Mouse (Mus musculus) heart, adult 11 months (tissue): ENCODE data around the gene Tbx1.

ENCODE experiments used
- DNase-seq: peaks from one replicate; pipeline ENCODE4 v3.0.0; 2022

The Tbx1 gene

DNA sequence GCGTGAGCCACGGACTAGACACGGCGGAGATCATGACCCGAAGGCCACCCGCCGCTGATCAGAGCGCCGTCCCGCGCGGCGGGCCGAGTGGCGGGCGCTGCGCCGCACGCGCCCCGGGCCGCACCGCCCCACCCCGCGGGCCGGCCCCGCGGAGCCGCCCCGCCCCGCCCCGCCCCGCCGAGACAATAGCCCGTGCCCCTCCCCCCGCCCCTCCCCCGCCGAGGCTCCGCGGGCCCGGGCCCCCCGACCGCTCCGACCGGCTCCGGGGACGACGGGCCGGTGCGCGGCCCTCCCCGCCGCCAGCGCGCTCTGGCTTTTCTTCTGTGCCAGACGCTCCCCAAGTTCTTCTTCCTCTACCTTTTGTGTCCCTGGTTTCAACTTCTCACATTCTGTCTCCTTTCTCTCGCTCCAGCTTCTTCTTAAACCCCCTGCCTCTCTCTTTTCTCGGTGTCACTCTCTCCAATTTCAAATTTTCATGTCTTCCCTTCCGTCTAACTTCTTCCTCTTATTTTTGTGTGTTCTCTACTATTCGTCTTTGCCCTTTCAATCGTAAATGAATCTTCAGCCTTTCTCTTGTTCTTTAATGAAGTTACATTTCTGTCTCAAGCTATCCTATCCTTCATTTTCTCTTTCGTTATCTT lies 3.4 kb downstream of the Tbx1 start:
- peak; percentile 80 for DNase-seq

DNA sequence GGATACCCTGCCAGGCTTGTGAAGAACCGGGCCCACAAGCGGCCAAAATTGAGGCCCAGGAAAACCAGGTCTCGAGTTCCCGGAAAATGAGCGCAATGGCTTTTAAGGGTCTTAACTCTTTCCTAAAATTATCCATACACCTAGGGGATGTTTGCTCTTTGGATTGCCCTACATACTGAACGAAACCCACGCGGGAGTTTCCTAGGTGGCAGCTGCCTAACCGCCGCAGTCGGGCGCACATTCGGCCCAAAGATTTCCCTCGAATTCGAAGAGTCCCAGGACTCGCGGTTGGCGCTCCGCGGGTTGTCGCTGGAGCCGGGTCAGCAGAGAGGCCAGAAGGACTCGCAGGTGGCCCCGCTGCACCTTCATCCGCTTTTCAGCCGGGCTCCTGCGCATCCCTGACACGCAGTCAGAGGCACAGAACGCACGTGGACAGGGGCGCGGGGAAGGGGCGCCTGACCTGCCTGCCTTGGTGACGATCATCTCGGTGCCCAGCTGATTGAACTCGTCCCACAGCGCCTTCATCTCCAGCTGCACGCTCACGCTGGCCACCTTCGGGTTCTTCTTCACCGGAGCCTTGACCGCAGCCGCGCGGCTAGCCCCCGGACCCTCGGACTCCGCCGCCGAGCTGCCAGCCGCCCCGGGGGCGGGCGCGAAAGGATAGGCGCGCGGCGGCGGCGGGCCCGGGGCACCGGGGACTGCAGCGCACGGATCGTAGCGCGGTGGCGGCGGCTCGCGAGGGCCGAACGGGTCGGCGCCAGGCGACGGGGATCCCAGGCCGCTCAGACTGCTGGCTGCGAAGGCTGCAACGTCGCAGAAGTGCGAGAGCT lies 4.2 kb downstream of the Tbx1 start:
- peak; percentile 86 for DNase-seq

DNA sequence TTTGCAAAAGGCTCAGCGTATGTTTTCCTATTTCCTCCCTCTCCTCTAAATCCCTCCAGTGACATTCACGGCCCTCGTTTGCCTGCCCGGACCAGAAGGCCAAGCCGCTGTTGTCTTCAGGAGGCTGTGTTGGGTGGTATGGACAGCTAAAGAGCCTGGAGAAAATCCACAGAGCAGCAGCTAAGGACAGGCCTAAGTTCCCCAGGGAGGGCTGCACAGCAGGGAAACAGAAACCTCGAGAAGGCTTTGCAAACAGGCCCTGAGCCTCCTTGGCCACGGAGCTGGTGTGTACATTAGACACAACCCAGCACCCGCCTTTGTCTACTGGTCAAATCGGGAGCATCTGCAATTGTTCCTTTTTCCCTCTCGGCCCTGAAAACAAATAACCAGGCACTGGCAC lies 4.8 kb downstream of the Tbx1 start:
- DNase-seq, result no peak

DNA sequence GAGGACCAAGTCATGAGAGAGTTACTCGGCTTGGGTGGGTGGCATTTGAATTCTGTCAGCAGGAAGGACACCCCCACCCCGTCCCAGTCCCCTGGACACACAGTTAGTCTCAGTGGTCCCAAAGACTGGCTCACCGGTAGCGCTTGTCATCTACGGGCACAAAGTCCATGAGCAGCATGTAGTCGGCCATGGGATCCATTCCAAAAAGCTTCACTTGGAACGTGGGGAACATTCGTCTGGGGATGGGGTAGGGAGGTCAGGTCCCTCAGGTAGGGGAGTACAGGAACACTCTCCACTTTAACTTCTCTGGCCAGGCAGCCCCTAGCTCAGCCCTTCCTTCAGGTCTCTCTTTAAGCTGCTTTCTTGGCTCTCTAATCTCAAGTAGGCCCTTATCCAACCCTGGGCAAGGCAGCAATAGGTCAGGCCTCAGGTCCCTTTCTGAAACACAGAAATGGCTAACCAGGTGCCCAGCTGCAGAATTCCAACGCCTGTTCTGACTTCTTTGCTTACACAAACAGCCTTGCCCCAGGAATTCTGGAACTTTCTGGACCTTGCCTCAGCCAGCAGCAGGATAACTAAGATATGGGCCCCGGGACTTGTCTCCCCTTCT lies 5.5 kb downstream of the Tbx1 start:
- peak; percentile 79 for DNase-seq

DNA sequence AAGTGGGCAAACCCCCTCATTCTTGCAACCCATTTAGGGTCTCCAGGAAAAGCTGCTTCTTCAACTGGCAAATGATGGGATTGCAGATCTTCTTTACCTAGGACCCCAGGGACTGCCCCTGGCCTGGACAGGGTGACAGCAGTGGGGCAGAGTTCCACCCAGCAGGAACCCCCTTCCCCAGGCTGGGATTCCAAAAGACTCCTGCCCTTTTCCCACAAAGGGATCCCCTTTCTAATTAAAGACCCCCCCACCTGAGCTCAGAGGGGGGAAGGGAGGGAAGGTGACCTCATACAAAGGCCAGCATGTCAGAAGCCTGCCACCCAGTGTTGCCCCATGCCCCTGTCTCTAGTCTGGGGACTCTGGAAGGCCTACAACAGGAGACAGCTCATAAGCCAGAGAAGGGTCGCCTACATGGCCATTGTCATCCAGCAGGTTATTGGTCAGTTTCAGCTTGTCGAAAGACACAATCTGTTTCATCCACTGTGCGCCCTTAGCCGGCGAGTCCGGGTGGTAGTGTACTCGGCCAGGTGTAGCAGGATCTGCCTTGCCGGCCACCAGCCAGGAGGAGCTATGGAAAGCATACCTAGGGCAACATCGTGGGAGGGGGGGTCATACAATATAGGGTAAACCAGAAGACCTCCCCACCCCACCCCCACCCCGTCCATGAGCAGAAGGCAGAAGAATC lies 6.7 kb downstream of the Tbx1 start:
- peak; percentile 72 for DNase-seq

DNA sequence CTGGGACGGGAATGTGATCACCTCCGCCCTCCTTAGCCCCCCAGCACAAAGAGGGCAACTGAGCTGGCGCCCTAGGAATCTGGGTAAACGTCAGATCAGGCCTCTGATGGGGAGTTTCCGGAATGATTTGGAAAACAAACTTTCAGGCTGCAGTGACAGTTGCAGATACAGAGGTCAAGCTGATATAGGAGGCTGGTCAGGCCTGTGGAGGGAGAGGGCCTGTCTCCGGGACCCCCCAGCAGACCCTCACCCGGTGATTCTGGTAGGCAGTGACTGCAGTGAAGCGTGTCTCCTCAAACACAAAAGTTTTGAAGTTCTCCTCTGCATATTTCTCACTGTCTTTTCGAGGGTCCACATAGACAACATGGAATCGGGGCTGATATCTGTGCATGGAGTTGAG lies 7.3 kb downstream of the Tbx1 start:
- DNase-seq, result peak; percentile 73

DNA sequence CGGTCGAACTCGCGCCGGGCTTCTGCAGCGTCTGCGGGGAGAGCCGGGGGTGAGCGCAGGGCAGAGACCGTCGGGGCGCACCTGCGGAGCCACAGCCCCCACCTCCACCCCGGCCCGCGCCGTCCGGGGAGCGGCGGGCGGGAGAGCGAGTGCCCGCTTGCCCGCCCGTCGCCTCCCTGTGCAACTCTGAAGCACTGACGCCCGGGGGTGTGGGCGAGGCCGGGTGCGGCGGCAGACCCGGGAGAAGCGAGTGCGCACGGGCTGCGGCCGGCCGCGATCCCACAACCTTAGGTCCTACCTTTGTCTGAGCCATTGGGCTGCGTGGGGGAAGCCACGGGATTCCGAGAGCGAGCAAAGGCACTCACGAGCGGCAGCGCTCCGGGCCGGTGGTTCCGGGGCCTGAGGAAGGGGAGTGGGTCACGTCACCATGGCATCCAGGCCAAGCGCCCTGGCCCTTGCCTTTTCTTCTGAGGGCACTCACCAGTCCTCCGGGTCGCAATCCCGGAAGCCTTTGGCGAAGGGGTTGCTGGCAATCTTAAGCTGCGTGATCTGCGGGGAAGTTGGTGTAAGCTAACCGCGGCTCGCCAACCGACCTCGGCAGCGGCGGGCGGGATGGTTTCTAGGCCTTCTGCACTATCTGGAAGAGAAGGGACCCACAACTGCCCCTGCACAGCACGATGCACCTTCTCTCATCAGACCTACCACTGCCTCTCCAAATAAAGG lies 7.9 kb downstream of the Tbx1 start:
- DNase-seq, result peak; percentile 82

DNA sequence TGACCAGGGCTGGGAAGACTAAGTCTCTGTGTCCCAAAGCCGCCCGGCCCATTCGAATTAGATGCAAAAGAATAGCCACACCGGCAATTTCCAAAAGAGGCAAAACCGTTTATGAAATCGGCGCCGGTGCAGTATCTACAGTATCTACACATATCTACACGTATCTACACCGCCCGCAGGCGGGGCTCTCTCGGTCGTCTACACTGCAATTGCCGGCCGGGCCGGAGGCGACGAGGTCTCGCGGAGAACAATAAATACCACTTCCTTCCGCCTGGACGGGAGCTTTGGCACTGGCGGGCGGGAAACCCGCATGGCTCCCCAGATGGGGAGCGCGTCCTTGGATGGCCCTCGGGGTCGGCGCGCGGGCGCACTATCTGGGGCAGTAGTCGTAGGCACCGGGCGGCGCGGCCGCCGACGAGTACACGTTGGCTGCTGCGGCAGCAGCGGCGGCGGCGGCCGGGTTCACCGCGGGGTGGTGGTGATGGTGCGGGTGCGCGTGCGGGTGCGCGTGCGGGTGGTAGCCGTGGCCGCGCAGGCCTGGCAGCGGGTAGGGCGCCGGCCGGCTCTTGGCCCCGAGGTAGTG lies 8.8 kb downstream of the Tbx1 start:
- peak; percentile 85 for DNase-seq

DNA sequence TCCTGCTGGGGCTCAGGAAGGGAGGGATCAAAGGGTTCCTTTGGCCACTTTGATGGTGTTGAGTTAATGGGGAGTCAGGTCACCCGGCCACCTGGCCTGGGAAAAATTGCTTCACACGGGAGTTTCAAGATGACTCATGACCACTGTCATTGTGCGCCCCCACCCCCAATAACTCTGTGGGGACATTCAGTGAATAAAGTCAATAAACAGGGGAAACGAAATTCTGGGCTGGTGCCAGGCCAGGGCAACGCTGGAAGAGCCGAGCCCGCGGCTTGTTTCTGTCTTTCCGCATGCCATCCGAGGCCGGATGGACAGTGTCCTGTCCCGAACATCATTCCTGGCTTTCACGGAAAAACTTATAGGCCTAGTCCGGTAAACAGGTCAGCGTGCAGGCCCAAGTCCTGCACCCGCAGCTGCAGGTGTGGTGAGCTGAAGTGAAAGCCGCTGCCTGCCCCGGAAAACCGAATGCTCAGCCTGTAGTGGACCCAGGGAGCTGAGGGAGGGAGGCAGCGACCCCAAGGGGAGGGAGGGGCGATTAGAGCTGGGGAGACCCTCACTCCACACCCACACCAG lies 9.3 kb downstream of the Tbx1 start:
- DNase-seq, result peak; percentile 92

DNA sequence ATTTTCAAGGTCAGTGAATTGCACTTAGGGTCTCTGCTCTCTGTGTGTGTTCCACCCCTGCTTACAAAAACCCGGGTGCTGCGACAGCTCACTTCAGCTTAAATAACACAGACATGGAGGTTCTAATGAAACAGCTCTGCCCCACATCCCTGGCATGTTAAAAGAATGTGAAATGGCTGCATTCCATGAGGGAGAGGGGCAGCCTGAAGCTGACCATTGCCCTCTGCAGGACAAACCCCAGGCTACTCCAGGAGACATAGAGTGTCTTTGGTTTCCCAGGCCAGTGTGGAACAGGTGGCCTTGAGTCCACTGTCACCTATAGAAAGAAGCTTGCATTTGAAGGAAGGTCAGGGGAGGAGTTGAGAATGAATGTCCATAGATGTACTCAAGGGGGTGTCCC lies 10.1 kb downstream of the Tbx1 start:
- DNase-seq, result peak; percentile 82

DNA sequence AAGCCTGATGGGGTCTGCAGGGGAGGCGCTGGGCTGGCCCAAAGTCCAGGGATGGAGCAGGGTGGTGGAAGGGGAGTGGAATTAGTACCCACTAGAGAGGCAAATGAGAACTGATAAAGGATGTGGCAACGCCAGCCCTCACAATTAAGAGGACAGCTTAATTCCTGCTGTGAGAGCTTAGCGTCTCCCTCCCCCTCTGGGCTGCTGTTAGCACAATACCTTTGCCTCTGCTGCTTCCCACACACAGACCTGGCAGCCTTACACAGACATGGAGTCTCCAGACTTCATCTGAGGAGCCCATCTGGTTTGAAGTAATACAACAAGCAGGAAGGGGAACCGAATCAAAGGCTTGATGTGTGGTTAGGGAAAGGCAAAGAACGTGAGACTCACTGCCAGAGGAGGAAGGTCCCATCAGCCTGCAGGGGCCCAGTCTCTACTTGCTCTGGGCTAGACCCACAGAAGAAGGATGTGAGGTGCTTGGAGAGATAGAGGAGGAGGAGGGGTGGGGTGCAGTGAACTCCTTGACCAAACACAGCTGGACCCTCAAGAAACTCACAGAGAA lies 12.8 kb downstream of the Tbx1 start:
- peak; percentile 71 for DNase-seq

DNA sequence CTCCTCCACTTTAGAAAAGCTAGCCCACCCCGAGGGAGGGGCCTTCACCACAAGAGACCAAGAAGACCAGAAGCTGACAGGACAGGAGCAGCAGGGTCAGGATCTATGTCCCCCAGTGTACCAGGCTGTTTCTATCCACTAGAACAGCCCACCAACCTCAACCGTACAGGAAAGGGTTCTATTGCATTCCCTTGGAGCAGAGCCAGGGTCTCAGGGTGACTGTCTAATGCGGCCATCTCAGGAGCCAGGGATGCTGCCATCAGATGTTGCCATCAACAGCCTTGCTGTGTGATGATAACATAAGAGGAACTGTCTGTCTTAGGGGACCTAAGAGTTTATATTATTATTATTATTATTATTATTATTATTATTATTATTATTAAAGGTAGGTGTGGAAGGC lies 13.4 kb downstream of the Tbx1 start:
- DNase-seq, result peak; percentile 80

DNA sequence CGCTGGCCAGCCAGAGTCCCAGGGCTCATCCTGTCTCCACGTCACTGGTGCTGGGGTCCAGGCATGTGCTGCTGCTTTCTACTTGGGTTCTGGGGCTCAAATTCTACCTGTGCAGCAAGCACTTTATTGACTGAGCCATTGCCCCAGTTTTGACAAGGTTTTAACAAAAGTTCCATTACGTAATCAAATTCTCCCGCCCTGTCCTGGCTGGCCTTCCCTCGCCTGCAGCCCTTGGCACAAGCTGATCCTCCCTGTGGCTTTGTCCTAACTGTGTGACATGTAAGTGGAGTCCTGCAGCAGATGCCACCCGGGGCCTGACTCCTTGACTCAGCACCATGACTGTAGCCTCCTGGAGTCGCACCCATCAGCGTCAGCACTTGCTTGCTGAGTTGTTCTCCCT lies 16.3 kb downstream of the Tbx1 start:
- peak; percentile 92 for DNase-seq

DNA sequence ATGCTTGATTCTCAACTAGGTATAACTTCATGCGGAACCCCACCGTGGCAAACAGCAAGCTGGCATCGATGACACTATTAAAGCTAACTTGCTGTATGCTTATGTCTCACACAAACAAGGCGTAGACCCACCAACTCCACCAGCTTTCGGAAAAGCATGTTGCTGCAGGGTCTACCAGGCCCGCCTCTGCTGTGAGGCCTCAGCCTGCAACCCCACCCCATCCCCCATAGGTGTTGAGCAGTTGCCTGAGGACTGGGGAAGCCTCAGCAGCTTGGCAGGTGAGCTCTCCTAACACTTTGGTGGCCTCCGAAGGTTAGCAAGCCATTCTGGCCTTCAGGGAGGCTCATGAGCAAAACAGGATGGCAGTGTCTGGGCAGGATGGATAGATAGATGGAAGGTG lies 21.9 kb downstream of the Tbx1 start:
- peak; percentile 71 for DNase-seq

DNA sequence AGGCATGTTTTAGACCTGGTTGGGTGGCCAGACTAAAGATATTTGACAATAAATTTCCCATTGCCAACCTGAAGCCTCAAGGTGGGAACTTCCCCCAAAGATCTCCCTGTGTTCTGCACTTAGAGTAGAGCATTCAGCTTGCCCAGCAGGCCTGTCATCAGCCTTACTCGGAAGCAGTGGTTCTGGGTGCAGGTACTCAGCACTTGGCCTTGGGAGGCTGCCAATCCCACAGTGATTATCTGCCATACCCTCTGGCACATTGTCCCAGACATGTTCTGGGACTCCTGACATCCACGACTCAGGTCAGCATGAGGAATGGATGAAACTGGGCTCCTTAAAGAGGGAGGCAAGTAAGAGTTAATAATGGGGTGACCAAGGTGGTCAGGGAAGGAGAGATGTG lies 26.0 kb downstream of the Tbx1 start:
- DNase-seq, result peak; percentile 88

DNA sequence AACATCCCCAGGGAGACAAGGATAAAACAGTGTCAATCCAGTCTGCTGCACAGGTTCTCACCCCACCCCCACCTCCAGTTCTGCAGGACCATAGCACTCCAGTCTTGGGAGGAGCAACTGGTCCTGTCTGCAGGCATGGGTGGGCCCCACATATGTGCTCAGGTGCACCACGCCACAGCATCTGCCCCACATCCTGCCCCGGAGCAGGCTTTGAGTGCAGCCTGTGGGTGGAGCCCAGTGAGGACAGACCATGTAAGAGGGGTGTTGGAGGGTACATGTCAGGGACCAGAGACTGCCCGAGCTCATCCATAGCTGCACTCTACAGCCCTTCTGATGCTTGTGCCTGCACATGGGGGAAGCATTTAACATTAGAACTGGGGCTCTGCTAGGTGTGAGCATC lies 34.0 kb downstream of the Tbx1 start:
- DNase-seq, result peak; percentile 87

DNA sequence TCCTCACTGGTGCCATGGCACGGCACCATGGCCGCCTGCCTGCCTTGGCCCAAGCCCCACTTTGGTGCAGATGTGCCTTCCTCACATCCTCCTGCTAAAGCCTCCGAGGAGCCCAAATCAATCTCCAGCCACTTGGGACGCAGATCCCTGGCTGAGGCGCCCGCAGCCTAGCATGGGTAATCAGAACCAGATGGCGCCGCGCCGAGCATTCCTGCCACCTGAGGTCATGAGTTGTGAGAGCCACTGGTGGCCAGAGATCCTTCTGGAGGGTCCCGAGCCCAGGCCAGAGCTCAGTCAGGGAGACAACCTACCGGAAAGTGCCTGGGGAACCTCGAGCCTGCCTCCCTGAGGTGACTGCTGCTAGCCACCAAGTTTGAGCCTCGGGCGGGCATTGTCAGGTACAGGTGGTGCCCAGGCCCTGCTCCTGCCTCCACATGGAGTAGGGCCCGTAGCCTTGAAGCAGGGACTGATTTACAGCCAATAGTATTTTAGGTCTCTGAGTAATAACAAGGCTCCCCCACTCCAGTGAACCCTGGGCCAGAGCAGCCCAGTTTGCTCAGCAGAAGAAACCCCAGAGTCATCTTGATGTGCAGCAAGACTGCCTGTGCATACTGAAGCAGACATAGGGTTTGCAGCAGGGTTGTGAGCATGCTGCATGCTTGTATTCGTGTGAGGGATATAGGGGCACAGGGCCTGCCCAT lies 35.1 kb downstream of the Tbx1 start:
- peak; percentile 93 for DNase-seq

DNA sequence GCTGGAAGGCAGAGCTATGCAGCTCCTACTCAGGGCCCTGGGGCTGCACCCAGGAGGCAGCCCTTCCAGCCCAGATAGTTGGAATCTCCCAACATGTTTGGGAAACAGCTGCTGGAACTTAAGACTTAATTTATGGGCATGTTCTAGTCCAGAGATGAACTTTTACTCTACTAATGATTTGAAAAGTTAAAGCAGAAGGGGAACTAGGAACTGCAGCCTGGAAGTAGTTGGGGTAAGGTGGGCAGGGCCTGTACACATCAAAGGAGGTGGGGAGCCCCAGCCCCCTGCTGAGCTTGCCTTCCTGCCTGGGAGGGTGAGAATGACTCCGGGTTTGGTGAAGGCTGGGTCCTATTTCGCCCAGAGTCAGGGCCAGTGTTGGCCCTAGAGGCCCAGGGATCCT lies 35.8 kb downstream of the Tbx1 start:
- no peak for DNase-seq

DNA sequence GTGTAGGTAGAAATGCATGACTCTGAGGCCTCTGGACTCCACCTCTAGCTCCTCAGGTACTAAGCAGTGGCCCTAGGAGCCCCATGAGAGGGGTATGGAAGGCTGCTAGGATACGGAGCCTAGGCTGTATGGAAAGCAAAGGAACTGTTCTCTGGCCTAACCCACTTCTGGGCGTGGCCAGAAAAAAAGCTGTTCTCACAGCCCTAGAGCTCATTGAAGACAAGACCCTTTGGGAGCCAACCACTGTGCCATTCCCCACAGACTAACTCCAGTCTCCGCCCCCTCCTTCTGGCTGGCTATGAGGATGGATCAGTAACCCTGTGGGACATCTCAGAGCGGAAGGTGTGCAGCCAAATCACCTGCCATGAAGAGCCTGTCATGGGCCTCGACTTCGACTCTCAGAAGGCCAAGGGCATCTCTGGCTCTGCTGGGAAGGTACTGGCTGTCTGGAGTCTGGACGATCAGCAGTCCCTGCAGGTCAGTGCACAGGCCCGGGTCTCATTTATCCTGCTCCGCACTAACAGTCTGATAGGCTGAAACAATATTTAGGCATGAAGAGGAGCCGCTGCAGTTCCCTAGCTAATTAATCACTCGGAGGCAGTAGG lies 38.3 kb downstream of the Tbx1 start:
- peak; percentile 85 for DNase-seq

DNA sequence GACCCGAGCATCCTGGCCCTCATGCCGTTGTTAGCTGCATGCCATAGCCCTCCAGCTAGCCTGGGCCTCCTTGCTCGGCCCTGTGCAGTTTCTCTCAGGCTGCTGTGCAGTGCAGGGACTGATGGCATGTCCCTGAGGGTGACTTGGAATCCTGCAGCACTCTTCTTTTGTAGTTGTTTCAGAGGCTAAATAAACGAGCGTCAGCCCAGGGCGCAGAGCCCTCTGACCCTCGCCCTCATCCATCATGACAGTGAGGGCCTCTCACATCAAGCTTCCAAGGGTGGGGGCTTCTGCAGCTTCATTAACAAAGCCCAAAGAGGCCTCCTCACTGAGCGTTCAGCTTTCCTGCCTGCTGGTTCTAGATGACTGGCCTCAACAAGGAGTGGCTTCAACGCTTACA lies 38.9 kb downstream of the Tbx1 start:
- DNase-seq, result peak; percentile 83

DNA sequence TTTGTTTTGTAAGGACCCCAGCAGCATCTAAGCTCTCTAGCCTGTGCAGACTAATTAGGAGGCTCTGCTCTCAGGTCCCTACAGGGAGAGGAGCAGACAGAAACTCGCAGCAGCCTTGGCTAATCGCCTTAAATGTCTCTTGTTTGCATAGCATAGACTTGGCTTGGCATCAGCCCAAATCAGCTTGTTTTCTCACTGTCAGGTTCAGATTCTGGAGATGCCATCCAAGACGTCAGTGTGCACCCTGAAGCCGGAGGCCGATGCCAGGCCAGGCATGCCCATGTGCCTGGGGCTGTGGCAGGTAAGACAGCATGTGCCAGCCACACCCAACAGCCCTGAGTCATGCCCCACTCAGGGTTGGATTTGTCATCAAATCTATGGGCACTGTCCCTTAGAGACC lies 42.6 kb downstream of the Tbx1 start:
- no peak for DNase-seq
